In the genomic region with DNA sequence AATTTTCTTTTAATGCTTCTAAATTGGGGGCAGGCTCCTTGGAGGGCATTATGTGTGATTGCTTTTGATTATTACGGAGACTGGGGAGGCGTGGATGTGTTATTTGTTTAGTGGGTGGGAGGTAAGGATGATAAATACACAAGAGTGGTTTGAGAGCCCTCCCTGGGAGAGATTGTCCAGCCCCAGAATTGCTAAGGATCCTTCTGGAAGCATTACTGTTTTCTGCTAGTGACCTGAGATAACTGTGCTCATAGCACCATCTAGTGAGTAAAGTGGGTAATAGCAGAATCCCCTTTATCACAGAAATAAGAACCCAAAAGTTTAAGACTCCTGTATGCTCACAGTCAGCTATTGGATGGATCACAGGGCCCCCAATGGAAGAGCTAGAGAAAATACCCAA, we compare ENCODE assay signal across 9 mouse cellular contexts. TPM values are rescaled to one million over a fixed set of nuclear protein-coding genes. Genes with fewer than 3 reads are reported as not detected.
DNase-seq lines count a peak whose midpoint lies in the region; ATAC-seq and TF ChIP-seq lines count a peak whose summit lies in the region.
"Had no signal": no experiment of that assay in that cellular context is flagged by ENCODE, and none has a peak within 500 bp of the region (broad histone marks: within the 10 kb centered on the region; RNA-seq: fewer than 3 reads in every experiment).

No protein-coding gene starts in this region.

- ATAC-seq in heart, embryonic 12.5 days (ENCODE audit: insufficient number of reproducible peaks, low FRiP score) = no peak
- no peak for ATAC-seq in kidney, postnatal 0 days (replicated peaks; ENCODE audit: low FRiP score, low read depth)

- peak; percentile 82 for TF ChIP-seq CTCF in heart, adult 2 months (IDR thresholded peaks at IDR 0.05)
- TF ChIP-seq CTCF in thymus, adult 2 months (IDR thresholded peaks at IDR 0.05; ENCODE audit: borderline replicate concordance, control insufficient read depth, extremely low read depth, insufficient read depth, low read length, poor library complexity) = no peak
- peak; percentile 82 for TF ChIP-seq CTCF in kidney, postnatal 0 days (IDR thresholded peaks at IDR 0.05; ENCODE audit: low read depth)

- no peak overlapping the region for H3K4me2 ChIP-seq in heart, embryonic 12.5 days
- H3K4me2 ChIP-seq in kidney, postnatal 0 days (ENCODE audit: low read length) = no peak overlapping the region
- H3K4me2 ChIP-seq: embryonic facial prominence, embryonic 12.5 days had no signal

- no peak overlapping the region for H3K27ac ChIP-seq in heart, adult 2 months
- H3K27ac ChIP-seq in heart, embryonic 12.5 days (ENCODE audit: poor library complexity, severe bottlenecking) = no peak overlapping the region
- no peak overlapping the region for H3K27ac ChIP-seq in thymus, adult 2 months (ENCODE audit: control insufficient read depth, insufficient read depth, low read length)
- no peak overlapping the region for H3K27ac ChIP-seq in kidney, postnatal 0 days
- H3K27ac ChIP-seq: embryonic facial prominence, embryonic 12.5 days had no signal

- no peak for TF ChIP-seq POLR2A in heart, adult 2 months (IDR thresholded peaks at IDR 0.05; ENCODE audit: insufficient read depth, low read depth, low read length)
- no peak for TF ChIP-seq POLR2A in thymus, adult 2 months (IDR thresholded peaks at IDR 0.05; ENCODE audit: control insufficient read depth, extremely low read depth, insufficient read depth, low read length, poor library complexity)

- H3K4me1 ChIP-seq in heart, adult 2 months (ENCODE audit: control insufficient read depth, insufficient read depth, low read length) = no peaks in the 10 kb centered on the region
- H3K4me1 ChIP-seq in heart, embryonic 12.5 days (replicated peaks) = no peaks in the 10 kb centered on the region
- 0 out of 2 replicates have a peak, but pooled peaks cover 2% of the 10 kb centered on the region for H3K4me1 ChIP-seq in thymus, adult 2 months (replicated peaks; ENCODE audit: control insufficient read depth, insufficient read depth, low read length)
- H3K4me1 ChIP-seq in kidney, postnatal 0 days (replicated peaks; ENCODE audit: insufficient read depth, low read length) = no peaks in the 10 kb centered on the region
- H3K4me1 ChIP-seq: embryonic facial prominence, embryonic 12.5 days had no signal

- intact Hi-C loops in heart, adult 2 months (cut with DNase I) = loop anchor here (1.0 to 10.0 kb wide), 3 partner anchors 33 to 359 kb away; partner anchors contain the start of gene Oma1

- no peak overlapping the region for H3K9ac ChIP-seq in heart, adult 2 months (ENCODE audit: low read depth, low read length)
- no peak overlapping the region for H3K9ac ChIP-seq in heart, embryonic 12.5 days
- H3K9ac ChIP-seq in kidney, postnatal 0 days (ENCODE audit: low read depth, low read length) = no peak overlapping the region
- H3K9ac ChIP-seq: embryonic facial prominence, embryonic 12.5 days had no signal

- no peaks in the 10 kb centered on the region for H3K27me3 ChIP-seq in heart, adult 2 months (ENCODE audit: control insufficient read depth, insufficient read depth, low read length)
- no peaks in the 10 kb centered on the region for H3K27me3 ChIP-seq in heart, embryonic 12.5 days (replicated peaks)
- H3K27me3 ChIP-seq in thymus, adult 2 months (ENCODE audit: control insufficient read depth, insufficient read depth, low read length) = no peaks in the 10 kb centered on the region
- H3K27me3 ChIP-seq in kidney, postnatal 0 days (ENCODE audit: insufficient read depth, low read length) = no peaks in the 10 kb centered on the region
- H3K27me3 ChIP-seq: embryonic facial prominence, embryonic 12.5 days had no signal

- H3K4me3 ChIP-seq in heart, adult 2 months = no peak overlapping the region
- H3K4me3 ChIP-seq in heart, embryonic 12.5 days = no peak overlapping the region
- no peak overlapping the region for H3K4me3 ChIP-seq in thymus, adult 2 months (ENCODE audit: control insufficient read depth, insufficient read depth, low read length)
- H3K4me3 ChIP-seq in kidney, postnatal 0 days (replicated peaks; ENCODE audit: low read depth, low read length) = no peak overlapping the region
- H3K4me3 ChIP-seq: embryonic facial prominence, embryonic 12.5 days had no signal

- H3K36me3 ChIP-seq in heart, adult 2 months (ENCODE audit: control insufficient read depth, insufficient read depth, low read length) = no peaks in the 10 kb centered on the region
- H3K36me3 ChIP-seq in heart, embryonic 12.5 days = no peaks in the 10 kb centered on the region
- no peaks in the 10 kb centered on the region for H3K36me3 ChIP-seq in thymus, adult 2 months (ENCODE audit: control insufficient read depth, insufficient read depth, low read length)
- H3K36me3 ChIP-seq in kidney, postnatal 0 days (ENCODE audit: insufficient read depth, low read length) = no peaks in the 10 kb centered on the region
- H3K36me3 ChIP-seq: embryonic facial prominence, embryonic 12.5 days had no signal

- no peak for TF ChIP-seq EP300 in heart, adult 2 months (IDR thresholded peaks at IDR 0.05; ENCODE audit: insufficient read depth, low read depth, low read length)

- no peaks in the 10 kb centered on the region for H3K9me3 ChIP-seq in heart, embryonic 12.5 days (replicated peaks)
- no peaks in the 10 kb centered on the region for H3K9me3 ChIP-seq in kidney, postnatal 0 days (replicated peaks; ENCODE audit: low read length)
- H3K9me3 ChIP-seq: embryonic facial prominence, embryonic 12.5 days had no signal

- peak in 1 of 2 experiments; percentile 8 for DNase-seq in heart, adult 2 months
- peak; percentile 21 for DNase-seq in thymus, postnatal 14 days
- DNase-seq in thymus, adult 2 months = no peak
- peak; percentile 24 to 31 for DNase-seq in cerebellum, postnatal 25 days
- DNase-seq in kidney, postnatal 0 days (ENCODE audit: low spot score) = peak; percentile 87
- DNase-seq in retina, embryonic 14.5 days (ENCODE audit: low spot score) = peak; percentile 86
- DNase-seq in ovary, postnatal 36 days (ENCODE audit: low spot score) = no peak

- 47% methylated on average over 2 of the region's 2 CpGs for WGBS in heart, adult 2 months
- 46% methylated on average over 2 of the region's 2 CpGs for WGBS in heart, embryonic 12.5 days
- WGBS in thymus, adult 2 months = 95% methylated on average over 2 of the region's 2 CpGs
- WGBS in kidney, postnatal 0 days = 34% methylated on average over 2 of the region's 2 CpGs

- H3K79me2 ChIP-seq in heart, adult 2 months (replicated peaks; ENCODE audit: control insufficient read depth, insufficient read depth, low read length) = no peaks in the 10 kb centered on the region

RNA-seq across cellular contexts. Expression of gene Oma1, which starts 32.4 kb away (rescaled TPM):
- 10 to 100 TPM; 33.0 to 40.1 TPM for total RNA-seq in heart, adult 2 months (2021)
- 20.4 and 44.8 TPM in 2 replicates for polyA plus RNA-seq in heart, adult 2 months (2012; rRNA removed)
- polyA plus RNA-seq in heart, embryonic 12.5 days (2016; fragmentation: Nextera tagmentation; extraction: Ambion mirVana) = 20.4 and 21.1 TPM in 2 replicates
- 32.2 and 37.0 TPM in 2 replicates for polyA plus RNA-seq in thymus, adult 2 months (2012; rRNA removed)
- polyA plus RNA-seq in kidney, postnatal 0 days (2015; fragmentation: Nextera tagmentation; extraction: Ambion mirVana) = 24.0 and 24.2 TPM in 2 replicates

RNA-seq across cellular contexts. Expression of gene 4921539E11Rik, which starts 55.4 kb away (rescaled TPM):
- total RNA-seq in heart, adult 2 months (2021) = not detected
- not detected in 2 replicates for polyA plus RNA-seq in heart, adult 2 months (2012; rRNA removed)
- polyA plus RNA-seq in heart, embryonic 12.5 days (2016; fragmentation: Nextera tagmentation; extraction: Ambion mirVana) = not detected in 2 replicates
- polyA plus RNA-seq in thymus, adult 2 months (2012; rRNA removed) = not detected in 2 replicates
- polyA plus RNA-seq in kidney, postnatal 0 days (2015; fragmentation: Nextera tagmentation; extraction: Ambion mirVana) = not detected in 2 replicates
- polyA plus RNA-seq: embryonic facial prominence, embryonic 12.5 days had no signal

Comparison
In these comparisons a context has a peak if more than half of its experiments do, and no peak if none do; other contexts are left out.
1. DNase-seq: peak in thymus, postnatal 14 days (single experiment), cerebellum, postnatal 25 days (2 of 2), kidney, postnatal 0 days (single experiment) and retina, embryonic 14.5 days (single experiment); none in thymus, adult 2 months (single experiment) and ovary, postnatal 36 days (single experiment).